Mouse (Mus musculus) 416B (cell line): Measurements from ENCODE around the gene Nudt16.
"Not testable (repeated sequence)": the region's sequence is repeated elsewhere in the genome, so short reads cannot be mapped to it uniquely, and the experiment has no call there.

ENCODE experiments used
- DNase-seq: peaks from one replicate; pipeline ENCODE4 v3.0.0; 2011; ENCODE audit warnings: low read depth

Gene Nudt16

DNA sequence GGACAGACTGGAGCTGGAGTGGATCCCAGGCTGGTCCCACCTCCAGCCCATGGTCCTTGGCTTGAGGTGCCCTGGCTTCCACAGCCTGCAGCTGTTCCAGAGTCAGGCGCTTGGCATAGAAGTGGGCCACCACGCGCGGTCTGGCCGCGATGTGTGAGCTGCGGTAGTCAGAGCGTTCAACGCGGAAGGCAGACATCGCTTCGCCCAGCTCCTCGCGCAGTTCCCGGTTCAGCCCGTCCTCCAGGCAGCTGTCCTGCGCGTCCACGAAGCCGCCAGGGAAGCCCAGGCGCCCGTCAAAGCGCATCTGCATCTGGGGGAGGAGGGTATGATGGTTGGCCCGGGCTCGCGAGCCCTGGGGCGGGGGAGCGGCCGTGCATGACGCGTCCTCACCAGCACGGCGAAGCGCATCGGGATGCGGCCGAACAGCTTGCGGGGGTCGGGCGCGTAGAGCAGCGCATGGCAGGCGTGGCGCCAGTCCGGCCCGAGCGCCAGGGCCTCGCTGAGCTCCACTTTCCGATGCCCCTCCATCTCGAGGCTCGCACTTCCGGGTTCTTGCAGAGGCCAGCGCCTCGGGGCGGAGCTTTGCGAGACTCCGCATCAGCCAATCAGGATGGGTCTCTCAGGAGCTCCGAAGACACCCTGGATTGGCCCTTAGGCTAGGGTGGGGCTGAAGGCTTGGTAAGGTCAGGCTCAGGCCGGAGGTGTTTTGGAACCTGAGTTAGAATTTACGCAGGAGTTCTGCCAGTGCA is at the start of gene Nudt16:
Gene Nudt16, minus strand, starts transcription at position 572 of the 749 bp plus-strand sequence.
- peak; percentile 96 for DNase-seq

DNA sequence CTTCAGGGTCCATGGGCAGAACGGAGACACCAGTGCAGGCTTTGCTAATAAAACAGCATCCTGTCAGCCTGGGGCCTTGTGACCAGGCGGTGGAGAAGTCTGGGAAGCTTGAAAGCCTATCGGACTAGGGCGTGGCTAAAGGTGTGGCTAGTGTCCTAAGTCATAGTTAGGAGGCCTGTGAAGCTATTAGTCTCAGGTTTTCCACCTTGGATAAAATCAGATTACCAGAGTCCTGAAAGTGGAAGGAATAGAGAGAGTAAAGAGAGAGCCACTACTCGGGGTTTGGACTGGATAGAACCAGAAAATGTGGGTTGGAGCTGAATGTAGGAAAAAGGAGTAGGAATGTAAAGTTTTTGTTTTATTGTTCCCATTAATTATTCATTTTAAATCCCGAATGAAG is 13.4 kb upstream of the Nudt16 start, which contains the start of gene 1700080E11Rik:
Gene 1700080E11Rik, minus strand, starts transcription at position 101 of the 400 bp plus-strand sequence.
- no peak for DNase-seq

DNA sequence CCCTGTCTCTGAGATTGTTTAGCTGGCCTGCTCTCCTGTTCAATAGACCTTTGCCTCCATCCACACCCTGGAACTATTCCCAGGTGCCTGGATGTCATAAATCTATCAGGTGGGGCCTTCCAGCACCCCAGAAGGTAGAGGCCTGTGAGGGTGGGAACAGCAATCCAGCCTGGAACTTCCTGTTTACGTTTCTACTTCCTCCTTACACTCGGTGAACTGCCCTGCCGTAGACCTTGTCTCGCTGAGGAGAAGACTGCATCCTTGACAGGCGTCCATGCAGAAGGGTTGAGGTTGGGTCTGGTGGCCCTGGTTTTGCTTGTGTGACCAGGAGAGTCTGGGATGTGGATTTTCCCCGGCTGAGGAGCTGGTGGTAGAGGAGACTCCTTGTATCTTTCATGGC is 7.6 kb upstream of the Nudt16 start:
- no peak for DNase-seq

DNA sequence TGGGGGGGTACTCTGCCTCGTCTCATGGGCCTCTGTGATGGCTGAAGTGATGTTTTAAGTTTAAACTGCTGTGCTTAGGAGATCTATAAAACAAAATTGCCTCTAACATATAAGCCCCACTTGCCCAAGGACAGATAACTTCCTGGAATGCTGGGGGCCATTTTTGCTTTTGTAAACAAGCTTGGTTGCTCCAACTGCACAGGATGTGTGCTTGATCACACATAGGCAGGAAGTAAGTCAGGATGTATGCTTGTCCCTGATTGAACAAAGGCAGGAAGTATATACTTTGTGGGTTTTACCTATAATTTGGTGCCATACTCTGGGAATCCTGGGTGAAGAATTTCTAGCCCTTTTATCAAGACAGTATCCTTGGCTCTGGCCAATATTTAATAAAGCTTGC is 4.8 kb upstream of the Nudt16 start:
- DNase-seq = peak; percentile 69

DNA sequence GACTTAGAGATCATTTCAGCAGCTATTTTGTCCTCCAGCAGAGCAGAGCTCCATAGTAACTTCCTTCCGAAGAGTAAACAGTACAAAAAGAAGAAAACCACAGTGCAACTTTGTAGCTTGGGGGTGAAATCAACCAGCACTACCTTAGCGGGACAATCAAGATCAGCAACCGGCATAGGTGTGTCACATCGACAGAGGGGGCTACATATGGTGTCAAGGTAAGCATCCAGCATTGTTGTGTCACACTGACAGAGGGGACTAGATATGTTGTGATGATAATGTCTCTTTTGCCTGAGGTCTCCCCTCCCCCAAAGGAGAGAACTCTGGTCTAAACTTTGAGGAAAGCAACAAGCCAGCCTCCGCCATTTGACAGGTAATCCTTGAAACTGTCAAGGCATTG is 2.9 kb upstream of the Nudt16 start:
- no peak for DNase-seq

DNA sequence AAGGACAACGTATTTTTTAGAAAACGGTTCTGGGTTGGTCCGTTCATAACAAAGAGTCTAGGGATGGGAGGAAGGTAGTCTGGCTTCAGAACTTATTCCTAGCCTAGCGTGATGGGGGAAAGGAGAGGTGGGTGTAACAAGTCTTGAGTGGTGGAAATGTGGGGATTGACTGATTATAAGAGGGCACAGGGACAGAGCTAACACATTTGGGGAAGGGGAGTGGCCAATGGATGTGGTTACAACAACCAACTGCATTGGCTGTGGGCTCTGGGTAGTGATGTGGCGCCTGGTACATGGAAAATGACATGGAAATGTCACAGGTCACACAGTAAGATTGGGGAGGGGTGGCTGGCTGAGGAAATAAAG is 361 bp upstream of the Nudt16 start:
- peak; percentile 86 for DNase-seq

DNA sequence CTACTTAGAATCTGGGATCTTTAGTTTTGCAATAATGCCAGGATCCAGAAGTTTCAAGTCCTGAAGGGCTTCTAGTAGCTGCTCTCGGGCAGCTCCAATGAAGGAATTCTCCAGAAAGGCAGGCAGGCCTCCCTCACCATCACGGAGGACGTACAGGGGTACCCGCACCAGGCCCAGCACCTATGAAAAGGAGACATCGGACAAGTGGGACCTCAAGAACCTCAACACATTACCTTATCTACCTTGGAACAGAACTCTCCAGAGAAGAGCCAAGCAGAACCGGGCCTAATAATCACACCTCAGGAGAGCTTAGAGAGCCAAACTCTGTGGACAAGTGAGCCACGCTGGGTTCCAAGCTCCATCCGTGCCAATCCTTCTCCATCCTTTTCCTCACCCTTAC is 1.3 kb downstream of the Nudt16 start:
- DNase-seq = no peak

DNA sequence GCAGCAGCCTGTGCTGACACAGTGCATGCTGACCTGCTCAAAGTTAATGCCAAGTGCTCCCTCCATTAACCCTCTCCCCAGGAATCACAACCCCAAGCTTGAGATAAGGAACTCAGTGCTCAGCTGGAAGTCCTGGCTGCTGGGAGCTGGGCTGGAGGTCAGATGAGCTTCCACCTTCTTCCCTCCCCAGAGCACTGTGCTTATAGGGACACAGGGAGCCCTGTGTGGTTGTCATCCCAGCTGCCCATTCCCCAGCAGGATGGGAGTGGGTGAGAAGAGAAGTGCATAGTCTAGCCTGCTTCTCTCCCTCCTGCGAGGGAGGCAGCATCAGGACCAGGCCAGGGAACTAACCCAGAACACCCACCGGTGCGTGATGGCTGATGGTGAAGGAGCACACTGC is 6.4 kb downstream of the Nudt16 start:
- DNase-seq = not testable (repeated sequence)

DNA sequence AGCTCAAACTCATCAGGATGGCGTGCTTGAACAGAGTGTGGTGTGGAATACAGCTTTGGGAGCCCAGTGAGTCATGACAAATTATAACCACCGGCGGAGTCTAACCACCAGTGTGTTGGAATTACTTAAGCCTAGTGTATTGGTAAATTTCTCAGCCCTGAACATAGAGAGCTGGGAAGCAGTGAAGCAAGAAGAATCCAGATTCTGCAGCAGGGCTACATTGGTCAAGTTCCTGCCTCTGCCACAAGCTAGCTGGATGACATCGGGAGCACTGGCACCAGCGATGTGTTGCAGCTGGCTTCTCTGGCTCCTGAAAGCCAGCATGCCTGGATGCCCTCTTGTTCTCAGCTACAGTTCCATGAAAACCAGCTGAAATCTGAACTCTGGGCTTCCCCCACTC is 27.7 kb downstream of the Nudt16 start:
- no peak for DNase-seq

DNA sequence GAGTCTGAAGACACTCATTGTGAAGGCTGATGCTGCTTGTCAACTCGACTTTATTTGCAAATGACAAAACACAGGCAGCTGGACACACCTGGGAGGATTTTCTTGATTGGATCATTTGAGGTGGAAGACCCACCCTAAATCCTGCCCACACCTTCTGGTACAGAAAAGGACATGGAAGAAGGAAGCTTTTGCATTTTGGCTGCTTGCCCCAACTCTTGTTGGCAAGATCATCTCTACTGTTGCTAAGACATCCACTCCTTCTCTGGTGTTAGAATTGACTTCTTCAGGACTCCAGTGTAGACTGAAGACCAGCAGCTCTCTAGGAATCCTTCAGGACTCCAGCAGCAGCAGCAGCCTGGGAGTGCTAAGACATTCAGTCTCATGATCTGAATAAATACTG is 29.7 kb downstream of the Nudt16 start:
- DNase-seq = no peak

DNA sequence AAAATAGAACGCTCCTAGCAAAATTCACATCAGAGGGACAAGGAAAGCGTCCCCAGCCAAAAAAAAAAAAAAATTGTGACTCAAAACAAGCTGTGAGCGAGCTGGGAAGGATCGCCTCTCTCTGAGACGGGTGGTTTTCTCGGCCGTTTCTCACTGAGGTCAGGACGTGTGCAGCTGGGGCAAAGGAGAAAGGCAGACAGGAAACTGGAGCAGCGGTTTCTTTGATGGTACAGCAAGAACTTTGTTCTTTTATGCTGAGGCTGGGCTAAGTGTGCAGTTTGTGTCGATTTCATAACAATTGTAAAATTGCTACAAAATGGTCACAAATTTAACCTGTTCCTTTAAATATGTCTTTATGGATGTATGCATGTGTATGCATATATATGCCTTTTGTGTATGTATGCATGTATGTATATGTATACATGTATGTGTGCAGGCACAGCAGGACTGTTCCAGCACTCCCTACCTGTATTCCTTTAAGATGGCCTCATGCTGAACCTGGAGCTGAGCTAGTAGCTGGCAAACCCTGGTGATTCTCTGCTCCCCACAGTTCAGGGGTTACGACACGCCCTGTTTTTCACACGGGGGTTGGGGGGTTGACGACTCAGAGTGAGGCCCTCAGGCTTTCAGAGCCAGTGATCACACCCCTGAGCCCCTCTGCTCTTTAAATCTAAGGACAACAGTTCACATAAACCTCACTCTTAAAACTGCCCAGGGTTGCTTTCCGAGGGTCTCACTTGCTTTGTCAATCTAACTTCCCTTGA is 30.6 kb downstream of the Nudt16 start:
- no peak for DNase-seq

DNA sequence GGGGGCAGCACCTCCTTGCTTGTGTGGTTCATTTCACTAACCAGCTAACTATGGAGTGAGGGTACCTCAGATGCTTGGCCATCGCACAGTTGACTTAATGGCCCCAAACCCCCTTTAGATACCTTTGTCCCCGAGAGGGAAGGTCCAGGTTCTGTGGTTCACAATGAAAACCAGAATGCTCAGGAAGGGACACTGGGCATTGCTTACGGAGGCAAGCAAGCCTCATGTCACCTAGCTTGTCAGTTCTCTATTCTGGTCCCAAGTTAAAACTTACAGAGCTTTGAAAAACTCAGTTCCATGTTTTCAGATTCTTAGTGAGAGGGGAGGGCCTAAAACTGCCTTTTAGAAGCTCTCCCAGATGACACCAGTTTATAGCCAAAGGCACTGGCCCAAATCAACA is 51.4 kb downstream of the Nudt16 start:
- no peak for DNase-seq
